Mouse (Mus musculus) liver, adult 2 months (tissue): Measurements from ENCODE around the gene Traf2.

Source experiments
- CTCF ChIP-seq: fragments of 200-500 bp; IDR thresholded peaks from 2 replicates; pipeline ENCODE4 v1.5.1; 2011; ENCODE audit warnings: low read depth, low read length, control low read depth
- POLR2A ChIP-seq: fragments of 200-500 bp; IDR thresholded peaks from 2 replicates; pipeline ENCODE4 v1.6.1; 2011; ENCODE audit warnings: low read length, control low read depth; ENCODE audit not compliant: insufficient read depth; ENCODE audit errors: extremely low read depth

DNA sequence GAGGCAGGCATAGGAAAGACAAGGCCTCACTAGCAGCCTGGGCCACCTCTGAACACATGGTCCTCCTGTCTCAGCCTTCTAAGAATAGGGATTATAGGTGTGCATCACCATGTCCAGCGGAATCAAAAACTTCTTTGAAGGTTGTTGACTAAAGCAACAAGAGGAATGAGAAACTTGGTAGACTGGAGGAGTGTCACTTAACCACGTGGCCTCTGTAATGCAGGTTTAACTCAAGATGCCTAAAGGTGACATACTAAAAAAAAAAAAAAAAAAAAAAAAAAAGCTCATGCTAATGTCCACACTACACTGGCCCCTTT is 11.9 kb downstream of the Traf2 start:
- TF ChIP-seq CTCF (no peak), POLR2A (no peak)
